Mouse (Mus musculus): ENCODE data around the gene Gm45716.

- TF ChIP-seq CTCF (IDR thresholded peaks at IDR 0.05; ENCODE audit: borderline replicate concordance, extremely low read depth, insufficient read depth, insufficient read length) (no peak), POLR2A (IDR thresholded peaks at IDR 0.05; ENCODE audit: borderline replicate concordance, extremely low read depth, insufficient read depth, insufficient read length, poor library complexity, severe bottlenecking) (no peak)
Observed at GRCm38 (mm10) chr11:90237616-90238015, 50.1 kb downstream of the Gm45716 start.
